Mouse (Mus musculus) kidney, postnatal 0 days (tissue): Measurements from ENCODE around the gene Itpk1. TPM values are rescaled to one million over a fixed set of nuclear protein-coding genes. Genes with fewer than 3 reads are reported as not detected.
A peak's percentile ranks its signal among the peaks of the same experiment; 100 is the strongest.

ENCODE experiments used
- ATAC-seq: fragments of 200-750 bp; cut with Nextera tagmentation; replicated peaks from 2 replicates; pipeline ENCODE4 v1.8.0; 2017; ENCODE audit warnings: low read depth, moderate number of reproducible peaks, moderate TSS enrichment, moderate library complexity; ENCODE audit not compliant: low FRiP score
- DNase-seq: peaks from one replicate; pipeline ENCODE4 v3.0.0-alpha.2; 2016; ENCODE audit warnings: low spot score
- H3K27ac ChIP-seq: fragments of 300-500 bp; sonication (generic); 2 replicates; pipeline ENCODE4 v1.5.1; 2014; ENCODE audit warnings: mild to moderate bottlenecking
- H3K27me3 ChIP-seq: fragments of 300-500 bp; sonication (generic); 2 replicates; pipeline ENCODE4 v1.6.1; 2014; ENCODE audit warnings: low read length, mixed read lengths; ENCODE audit not compliant: insufficient read depth
- H3K36me3 ChIP-seq: fragments of 300-500 bp; sonication (generic); 2 replicates; pipeline ENCODE4 v1.6.1; 2014; ENCODE audit warnings: low read length, mixed read lengths; ENCODE audit not compliant: insufficient read depth
- H3K4me1 ChIP-seq: fragments of 300-500 bp; sonication (generic); replicated peaks from 2 replicates; pipeline ENCODE4 v1.6.1; 2014; ENCODE audit warnings: antibody characterized with exemption, low read length, mixed read lengths; ENCODE audit not compliant: insufficient read depth
- H3K4me2 ChIP-seq: fragments of 300-500 bp; sonication (generic); 2 replicates; pipeline ENCODE4 v1.6.1; 2014; ENCODE audit warnings: mild to moderate bottlenecking, low read length, moderate library complexity, mixed read lengths
- H3K4me3 ChIP-seq: fragments of 300-500 bp; sonication (generic); replicated peaks from 2 replicates; pipeline ENCODE4 v1.5.1; 2014; ENCODE audit warnings: low read depth, low read length
- H3K9ac ChIP-seq: fragments of 300-500 bp; sonication (generic); 2 replicates; pipeline ENCODE4 v1.6.1; 2014; ENCODE audit warnings: low read depth, low read length
- H3K9me3 ChIP-seq: fragments of 300-500 bp; sonication (generic); replicated peaks from 2 replicates; pipeline ENCODE4 v1.6.1; 2016; ENCODE audit warnings: low read length, inconsistent platforms, mixed read lengths
- CTCF ChIP-seq: IDR thresholded peaks from 2 replicates; pipeline ENCODE4 v1.5.1; 2016; ENCODE audit warnings: antibody characterized with exemption, low read depth, mild to moderate bottlenecking, moderate library complexity
- WGBS: fragments of 180-500 bp; shearing (Covaris S2); extraction: QIAGEN DNeasy Blood & Tissue Kit; methylation state at CpG from one replicate; pipeline ENCODE4 v1.1.7; 2014; 5-methylcytosine and 5-hydroxymethylcytosine counted together
- polyA plus RNA-seq: library from polyadenylated mRNA; unstranded; fragments of >200 nt; fragmentation: Nextera tagmentation; extraction: Ambion mirVana; gene quantifications from 2 replicates; pipeline ENCODE4 v1.2.1, GENCODE M21; 2015

Itpk1 gene
- polyA plus RNA-seq, 1 experiment from 2014 or later: 16.1 TPM

DNA sequence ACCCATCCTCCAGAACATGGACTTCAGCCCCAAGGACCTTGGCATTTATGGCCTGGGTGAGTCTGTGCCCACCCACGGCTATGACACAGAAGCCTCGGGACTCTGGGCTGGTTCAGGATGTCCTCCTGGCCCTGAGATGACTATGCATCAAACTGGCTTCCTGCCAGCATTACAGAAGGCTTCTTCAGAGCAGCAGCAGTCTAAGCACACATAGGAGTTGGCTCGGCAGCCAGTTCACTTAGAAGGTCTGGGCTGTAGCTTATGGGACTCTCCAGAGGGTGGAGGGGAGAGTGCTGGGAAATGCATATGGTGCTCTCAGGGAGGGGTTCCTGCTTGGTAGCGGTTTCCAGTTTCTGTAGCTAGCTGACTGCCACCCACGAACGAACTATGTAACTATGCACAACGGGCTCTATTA, 21.0 kb upstream of the Itpk1 start:
- ATAC-seq: peak; percentile 33
- H3K4me2 ChIP-seq: no peak overlapping the region
- 62% methylated on average over 7 of the region's 7 CpGs for WGBS
- TF ChIP-seq CTCF: no peak
- H3K36me3 ChIP-seq: no peaks in the 10 kb centered on the region
- no peak overlapping the region for H3K9ac ChIP-seq
- no peak overlapping the region for H3K27ac ChIP-seq
- 0 out of 2 replicates have a peak, but pooled peaks cover 3% of the 10 kb centered on the region for H3K4me1 ChIP-seq
- no peaks in the 10 kb centered on the region for H3K27me3 ChIP-seq
- H3K9me3 ChIP-seq: no peaks in the 10 kb centered on the region
- DNase-seq: no peak
- no peak overlapping the region for H3K4me3 ChIP-seq

DNA sequence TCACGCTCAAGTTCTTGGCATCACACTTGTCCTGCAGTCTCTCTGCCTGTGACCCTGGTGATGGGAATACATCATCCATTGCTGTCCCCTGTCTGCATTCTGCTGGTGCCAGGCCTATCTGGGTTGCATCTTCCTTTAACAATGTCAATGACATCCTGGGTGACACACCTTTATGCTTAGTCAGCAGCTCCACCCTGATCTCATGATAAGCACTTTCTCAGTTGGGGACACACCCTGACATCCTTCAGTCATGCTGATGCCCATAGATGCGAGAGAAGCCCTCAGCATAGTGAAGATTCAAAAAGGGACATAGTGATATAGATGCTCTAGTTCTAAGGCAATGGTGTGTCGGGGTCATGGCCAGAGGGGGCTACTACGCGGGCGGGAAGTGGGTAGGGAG, 20.4 kb upstream of the Itpk1 start:
- H3K27ac ChIP-seq: no peak overlapping the region
- TF ChIP-seq CTCF: no peak
- no peaks in the 10 kb centered on the region for H3K27me3 ChIP-seq
- H3K9me3 ChIP-seq: no peaks in the 10 kb centered on the region
- no peak overlapping the region for H3K4me3 ChIP-seq
- ATAC-seq (no peak), DNase-seq (no peak)
- H3K4me1 ChIP-seq: 0 out of 2 replicates have a peak, but pooled peaks cover 1% of the 10 kb centered on the region
- H3K4me2 ChIP-seq: no peak overlapping the region
- WGBS: 91% methylated on average over 6 of the region's 6 CpGs
- no peak overlapping the region for H3K9ac ChIP-seq
- H3K36me3 ChIP-seq: no peaks in the 10 kb centered on the region

DNA sequence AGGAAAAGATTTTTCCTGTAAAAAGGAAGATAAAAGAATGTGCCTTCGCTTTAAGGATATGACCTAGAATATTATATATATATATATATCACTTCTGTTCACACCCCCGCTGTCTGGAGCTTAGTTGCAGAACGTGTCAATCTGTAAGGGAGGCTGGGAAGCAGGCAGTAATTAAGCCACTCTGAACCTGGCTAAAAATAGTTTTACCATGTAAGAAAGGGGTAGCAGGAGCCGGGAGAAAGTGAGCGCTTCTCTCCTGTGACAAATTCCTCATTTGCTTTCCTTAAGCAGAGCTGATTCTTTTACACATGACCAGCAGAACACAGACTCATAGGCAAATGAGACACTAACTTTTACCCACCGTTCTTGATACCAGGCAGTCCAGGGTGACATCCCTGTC, 19.1 kb upstream of the Itpk1 start:
- H3K36me3 ChIP-seq: no peaks in the 10 kb centered on the region
- H3K27me3 ChIP-seq: no peaks in the 10 kb centered on the region
- no peaks in the 10 kb centered on the region for H3K4me1 ChIP-seq
- H3K4me3 ChIP-seq: no peak overlapping the region
- no peak for TF ChIP-seq CTCF
- 56% methylated on average over 6 of the region's 6 CpGs for WGBS
- H3K27ac ChIP-seq: no peak overlapping the region
- ATAC-seq: no peak
- DNase-seq: no peak
- H3K9me3 ChIP-seq: no peaks in the 10 kb centered on the region
- no peak overlapping the region for H3K4me2 ChIP-seq
- H3K9ac ChIP-seq: no peak overlapping the region

DNA sequence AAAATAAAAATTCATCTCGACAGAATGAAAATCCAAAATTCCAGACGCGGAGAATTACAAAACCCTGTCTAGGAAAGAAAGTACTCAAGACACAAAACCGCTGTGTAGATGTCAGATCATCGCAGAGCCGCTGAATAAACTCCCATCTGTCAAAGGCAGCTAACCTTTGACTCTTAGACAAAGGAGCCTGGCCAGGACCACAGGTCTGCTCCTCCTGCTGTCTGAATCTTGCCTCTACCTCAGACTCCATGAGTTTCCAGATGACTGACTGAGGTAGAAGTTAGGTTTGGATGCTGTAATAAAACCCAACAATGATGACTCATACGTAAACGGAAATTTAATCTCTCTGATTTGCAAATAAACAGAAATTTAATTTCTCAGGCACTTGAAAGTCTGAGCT, 18.2 kb upstream of the Itpk1 start:
- Histone ChIP-seq H3K4me2 (no peak overlapping the region), H3K27me3 (no peaks in the 10 kb centered on the region), H3K4me1 (no peaks in the 10 kb centered on the region), H3K4me3 (no peak overlapping the region), H3K27ac (no peak overlapping the region), H3K9ac (no peak overlapping the region), H3K9me3 (no peaks in the 10 kb centered on the region), H3K36me3 (no peaks in the 10 kb centered on the region)
- TF ChIP-seq CTCF: no peak
- DNase-seq (no peak), ATAC-seq (no peak)
- 51% methylated on average over 8 of the region's 8 CpGs for WGBS

DNA sequence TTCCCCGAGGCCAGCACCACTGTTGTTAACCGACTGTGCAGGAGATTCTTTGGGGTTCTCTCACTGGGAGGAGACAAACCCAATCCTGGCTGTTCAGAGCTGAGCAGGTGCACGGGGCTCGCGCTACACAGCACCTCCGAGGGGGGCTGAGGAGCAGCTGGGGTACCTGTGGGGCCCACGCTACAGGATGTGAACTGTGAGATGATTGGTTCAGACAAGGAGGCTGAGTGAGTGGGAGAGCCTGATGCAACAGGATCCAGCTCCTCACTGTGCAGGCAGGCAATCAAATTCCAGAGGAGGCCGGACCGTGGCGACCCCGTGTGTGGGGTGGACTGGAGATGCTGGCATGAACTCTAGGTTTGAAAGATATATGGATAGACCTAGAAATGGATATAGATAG, 17.7 kb upstream of the Itpk1 start:
- peak; percentile 83 for ATAC-seq
- Histone ChIP-seq H3K27me3 (no peaks in the 10 kb centered on the region), H3K27ac (no peak overlapping the region), H3K9me3 (no peaks in the 10 kb centered on the region), H3K36me3 (no peaks in the 10 kb centered on the region), H3K9ac (no peak overlapping the region), H3K4me3 (no peak overlapping the region), H3K4me2 (no peak overlapping the region), H3K4me1 (no peaks in the 10 kb centered on the region)
- no peak for TF ChIP-seq CTCF
- DNase-seq: peak; percentile 77
- WGBS: 30% methylated on average over 11 of the region's 11 CpGs

DNA sequence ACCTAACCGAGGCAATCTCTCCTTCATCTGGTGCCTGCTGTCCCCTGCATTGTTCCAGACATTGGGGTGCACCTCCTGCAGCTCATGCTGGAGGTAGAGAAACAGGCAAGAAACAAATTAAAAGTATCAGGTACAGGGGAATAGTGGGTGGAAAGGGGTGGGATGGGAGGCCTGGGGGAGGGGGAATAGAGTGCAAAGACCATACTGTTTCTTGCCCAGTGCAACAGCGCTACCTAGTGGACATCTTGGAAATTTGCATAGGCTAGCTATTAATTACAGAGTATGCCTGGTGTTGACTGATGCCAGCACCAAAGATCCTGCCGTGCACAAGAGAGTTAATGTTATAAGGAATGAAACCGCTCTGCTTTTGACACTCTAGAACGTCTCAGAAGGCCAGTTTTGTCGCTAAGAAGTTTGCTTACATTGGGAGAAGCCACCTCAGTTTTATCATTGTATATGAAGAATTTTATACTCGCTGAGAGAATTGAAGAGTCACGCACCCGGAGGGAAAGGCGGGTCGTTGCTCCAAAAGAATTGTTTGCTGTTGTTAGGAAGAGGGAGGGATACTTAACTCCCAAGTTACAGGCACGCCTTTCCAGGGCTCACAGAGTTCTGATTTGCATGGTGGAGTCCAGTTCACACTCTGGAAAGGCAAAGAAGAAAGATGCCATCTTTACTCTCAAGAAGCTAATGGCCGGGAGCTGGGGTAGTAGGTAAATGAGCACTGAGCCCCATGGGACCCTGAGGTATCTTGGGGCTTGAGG, 15.0 kb upstream of the Itpk1 start:
- no peak overlapping the region for H3K4me3 ChIP-seq
- no peaks in the 10 kb centered on the region for H3K4me1 ChIP-seq
- 0 out of 2 replicates have a peak overlapping the region, but pooled peaks have one; percentile 23 for H3K4me2 ChIP-seq
- no peak overlapping the region for H3K27ac ChIP-seq
- H3K36me3 ChIP-seq: no peaks in the 10 kb centered on the region
- no peak overlapping the region for H3K9ac ChIP-seq
- no peaks in the 10 kb centered on the region for H3K27me3 ChIP-seq
- WGBS: 23% methylated on average over 13 of the region's 13 CpGs
- ATAC-seq (peak; percentile 34; the same call in 1 of the 2 replicates), DNase-seq (peak; percentile 84)
- H3K9me3 ChIP-seq: no peaks in the 10 kb centered on the region
- peak; percentile 93 for TF ChIP-seq CTCF
